Mouse (Mus musculus) intestine, postnatal 0 days (tissue): Measurements from ENCODE around the gene Bphl. TPM values are rescaled to one million over a fixed set of nuclear protein-coding genes. Genes with fewer than 3 reads are reported as not detected.
A peak's percentile ranks its signal among the peaks of the same experiment; 100 is the strongest.

ENCODE experiments used
- ATAC-seq: fragments of 200-750 bp; cut with Nextera tagmentation; 2 replicates; pipeline ENCODE4 v1.8.0; 2017; ENCODE audit warnings: mild to moderate bottlenecking, moderate TSS enrichment, moderate library complexity
- H3K27ac ChIP-seq: fragments of 300-500 bp; sonication (generic); 2 replicates; pipeline ENCODE4 v1.5.1; 2014; ENCODE audit warnings: mild to moderate bottlenecking, low read depth, low read length, moderate library complexity
- H3K27me3 ChIP-seq: fragments of 300-500 bp; sonication (generic); replicated peaks from 2 replicates; pipeline ENCODE4 v1.6.1; 2014; ENCODE audit warnings: low read length, mixed read lengths; ENCODE audit not compliant: control insufficient read depth, insufficient read depth
- H3K36me3 ChIP-seq: fragments of 300-500 bp; sonication (generic); 2 replicates; pipeline ENCODE4 v1.6.1; 2014; ENCODE audit warnings: mild to moderate bottlenecking, moderate library complexity; ENCODE audit not compliant: control insufficient read depth, insufficient read depth
- H3K4me1 ChIP-seq: fragments of 300-500 bp; sonication (generic); replicated peaks from 2 replicates; pipeline ENCODE4 v1.6.1; 2014; ENCODE audit warnings: antibody characterized with exemption, low read length, mixed read lengths; ENCODE audit not compliant: control insufficient read depth, insufficient read depth
- H3K4me2 ChIP-seq: fragments of 300-500 bp; sonication (generic); replicated peaks from 2 replicates; pipeline ENCODE4 v1.6.1; 2014; ENCODE audit warnings: low read depth, mild to moderate bottlenecking, moderate library complexity
- H3K4me3 ChIP-seq: fragments of 300-500 bp; sonication (generic); 2 replicates; pipeline ENCODE4 v1.5.1; 2014; ENCODE audit warnings: low read depth, low read length
- H3K9ac ChIP-seq: fragments of 300-500 bp; sonication (generic); 2 replicates; pipeline ENCODE4 v1.6.1; 2014; ENCODE audit warnings: mild to moderate bottlenecking, low read depth, low read length
- H3K9me3 ChIP-seq: fragments of 300-500 bp; sonication (generic); 2 replicates; pipeline ENCODE4 v1.6.1; 2016; ENCODE audit warnings: mixed run types; ENCODE audit not compliant: control insufficient read depth
- CTCF ChIP-seq: sonication (generic); IDR thresholded peaks from 2 replicates; pipeline ENCODE4 v1.5.1; 2016; ENCODE audit warnings: low read depth, mild to moderate bottlenecking, control low read depth, antibody characterized with exemption, moderate library complexity
- WGBS: fragments of 180-500 bp; shearing (Covaris S2); extraction: QIAGEN DNeasy Blood & Tissue Kit; methylation state at CpG from one replicate; pipeline ENCODE4 v1.1.7; 2014; 5-methylcytosine and 5-hydroxymethylcytosine counted together
- polyA plus RNA-seq: library from polyadenylated mRNA; unstranded; fragments of >200 nt; fragmentation: Nextera tagmentation; extraction: Ambion mirVana; gene quantifications from 2 replicates; pipeline ENCODE4 v1.2.1, GENCODE M21; 2015

The Bphl gene
- polyA plus RNA-seq, result 51.5 and 58.2 TPM in 2 replicates

- peak within 1 kb of the TSS; percentile 87 for H3K4me3 ChIP-seq
- WGBS, result under 1% methylated on average over 37 of the region's 37 CpGs
- peaks cover 13% of the 10 kb centered on the region for H3K36me3 ChIP-seq
Observed at GRCm38 (mm10) chr13:34037172-34038055, at the start of gene Bphl. Bphl (plus strand) TSS chr13:34037597.

GRCm38 (mm10) chr13:33989625-33990024 lies 47.8 kb upstream of the Bphl start:
- Histone ChIP-seq H3K9me3 (no peaks in the 10 kb centered on the region), H3K36me3 (peaks cover 20% of the 10 kb centered on the region), H3K27me3 (no peaks in the 10 kb centered on the region), H3K27ac (no peak overlapping the region), H3K4me3 (no peak overlapping the region), H3K9ac (no peak overlapping the region), H3K4me2 (no peak overlapping the region), H3K4me1 (no peaks in the 10 kb centered on the region)
- ATAC-seq, result no peak
- no peak for TF ChIP-seq CTCF
- WGBS, result 80% methylated on average over 5 of the region's 5 CpGs

More at GRCm38 (mm10) chr13:34037172-34038055, at the start of gene Bphl:
- ATAC-seq, result peak; percentile 82
- H3K27ac ChIP-seq, result peak within 1 kb of the TSS; percentile 60
- H3K9ac ChIP-seq, result peak within 1 kb of the TSS; percentile 89
- 0 out of 2 replicates have a peak, but pooled peaks cover 7% of the 10 kb centered on the region for H3K4me1 ChIP-seq
- no peaks in the 10 kb centered on the region for H3K27me3 ChIP-seq
- peak within 1 kb of the TSS; percentile 86 for H3K4me2 ChIP-seq
- no peak for TF ChIP-seq CTCF
- no peaks in the 10 kb centered on the region for H3K9me3 ChIP-seq

GRCm38 (mm10) chr13:33995197-33995596 lies 42.2 kb upstream of the Bphl start:
- peak; percentile 31; the same call in 1 of the 2 replicates for ATAC-seq
- Histone ChIP-seq H3K36me3 (no peaks in the 10 kb centered on the region), H3K4me1 (no peaks in the 10 kb centered on the region), H3K27ac (no peak overlapping the region), H3K4me2 (no peak overlapping the region), H3K4me3 (no peak overlapping the region), H3K27me3 (no peaks in the 10 kb centered on the region), H3K9me3 (no peaks in the 10 kb centered on the region), H3K9ac (no peak overlapping the region)
- peak; percentile 94 for TF ChIP-seq CTCF
- WGBS, result 13% methylated on average over 1 of the region's 1 CpGs

- Histone ChIP-seq H3K9me3 (no peaks in the 10 kb centered on the region), H3K4me2 (peak within 1 kb of the TSS; percentile 83), H3K9ac (peak within 1 kb of the TSS; percentile 86), H3K27me3 (no peaks in the 10 kb centered on the region), H3K4me3 (peak within 1 kb of the TSS; percentile 78), H3K27ac (peak within 1 kb of the TSS; percentile 94), H3K36me3 (no peaks in the 10 kb centered on the region), H3K4me1 (peaks cover 1% of the 10 kb centered on the region; the same call in 1 of the 2 replicates)
- ATAC-seq, result peak; percentile 97
- under 1% methylated on average over 91 of the region's 92 CpGs for WGBS
- peak; percentile 71 for TF ChIP-seq CTCF
Observed at GRCm38 (mm10) chr13:34002058-34003006, 35.1 kb upstream of the Bphl start, which contains the start of the genes Ripk1 and Serpinb6a. Ripk1 (plus strand) TSS chr13:34002363. Serpinb6a (minus strand) TSS chr13:34002794.

GRCm38 (mm10) chr13:34003058-34003457 lies 34.3 kb upstream of the Bphl start:
- Histone ChIP-seq H3K4me1 (peaks cover 3% of the 10 kb centered on the region; the same call in 1 of the 2 replicates), H3K4me2 (peak overlapping the region; percentile 83), H3K36me3 (no peaks in the 10 kb centered on the region), H3K27me3 (no peaks in the 10 kb centered on the region), H3K9ac (peak overlapping the region; percentile 86), H3K4me3 (peak overlapping the region; percentile 78), H3K9me3 (no peaks in the 10 kb centered on the region), H3K27ac (no peak overlapping the region)
- WGBS, result 5% methylated on average over 5 of the region's 5 CpGs
- ATAC-seq, result no peak
- TF ChIP-seq CTCF, result no peak
